Mouse (Mus musculus) midbrain, postnatal 0 days (tissue): ENCODE results near the gene Svbp. TPM values are rescaled to one million over a fixed set of nuclear protein-coding genes. Genes with fewer than 3 reads are reported as not detected.

Experiments
- ATAC-seq: fragments of 200-750 bp; cut with Nextera tagmentation; 2 replicates; pipeline ENCODE4 v1.8.0; 2017; ENCODE audit warnings: moderate number of reproducible peaks, mild to moderate bottlenecking, moderate TSS enrichment, moderate library complexity; ENCODE audit not compliant: low FRiP score
- DNase-seq: peaks from one replicate; pipeline ENCODE4 v3.0.0-alpha.2; 2015; ENCODE audit warnings: low spot score
- H3K27ac ChIP-seq: fragments of 300-500 bp; sonication (generic); 2 replicates; pipeline ENCODE4 v1.5.1; 2014; ENCODE audit warnings: low read depth, mild to moderate bottlenecking, low read length, mixed read lengths
- H3K27me3 ChIP-seq: fragments of 300-500 bp; sonication (generic); 2 replicates; pipeline ENCODE4 v1.6.1; 2014; ENCODE audit warnings: low read length, control low read depth, mixed read lengths; ENCODE audit not compliant: insufficient read depth
- H3K36me3 ChIP-seq: fragments of 300-500 bp; sonication (generic); 2 replicates; pipeline ENCODE4 v1.6.1; 2014; ENCODE audit warnings: low read length, control low read depth, mixed read lengths; ENCODE audit not compliant: insufficient read depth
- H3K4me1 ChIP-seq: fragments of 300-500 bp; sonication (generic); 2 replicates; pipeline ENCODE4 v1.6.1; 2014; ENCODE audit warnings: mild to moderate bottlenecking, control low read depth, antibody characterized with exemption, low read length, mixed read lengths; ENCODE audit not compliant: insufficient read depth
- H3K4me2 ChIP-seq: fragments of 300-500 bp; sonication (generic); 2 replicates; pipeline ENCODE4 v1.6.1; 2014; ENCODE audit warnings: low read depth, mild to moderate bottlenecking, low read length, mixed read lengths; ENCODE audit not compliant: poor library complexity, severe bottlenecking
- H3K4me3 ChIP-seq: fragments of 300-500 bp; sonication (generic); 2 replicates; pipeline ENCODE4 v1.5.1; 2014; ENCODE audit warnings: low read depth, mild to moderate bottlenecking, low read length, moderate library complexity
- H3K9ac ChIP-seq: fragments of 300-500 bp; sonication (generic); replicated peaks from 2 replicates; pipeline ENCODE4 v1.6.1; 2014; ENCODE audit warnings: mild to moderate bottlenecking, low read length, moderate library complexity, mixed read lengths; ENCODE audit not compliant: poor library complexity, severe bottlenecking
- H3K9me3 ChIP-seq: fragments of 300-500 bp; sonication (generic); 2 replicates; pipeline ENCODE4 v1.6.1; 2016; ENCODE audit warnings: low read length, control low read depth
- CTCF ChIP-seq: IDR thresholded peaks from 2 replicates; pipeline ENCODE4 v1.5.1; 2016; ENCODE audit warnings: antibody characterized with exemption, mild to moderate bottlenecking
- WGBS: fragments of 180-500 bp; shearing (Covaris S2); extraction: QIAGEN DNeasy Blood & Tissue Kit; methylation state at CpG from one replicate; pipeline ENCODE4 v1.1.7; 2014; 5-methylcytosine and 5-hydroxymethylcytosine counted together
- polyA plus RNA-seq: library from polyadenylated mRNA; unstranded; fragments of >200 nt; fragmentation: Nextera tagmentation; extraction: Ambion mirVana; gene quantifications from 2 replicates; pipeline ENCODE4 v1.2.1, GENCODE M21; 2015
- total RNA-seq: library from RNA; depleted of rRNA; stranded (reverse); fragments of >200 nt; gene quantifications from 2 replicates; pipeline ENCODE4 v1.2.3, GENCODE M21; 2014

Svbp gene
- total and polyA plus RNA-seq, 2 experiments from 2014 or later, result 66.3 to 196 TPM

DNA sequence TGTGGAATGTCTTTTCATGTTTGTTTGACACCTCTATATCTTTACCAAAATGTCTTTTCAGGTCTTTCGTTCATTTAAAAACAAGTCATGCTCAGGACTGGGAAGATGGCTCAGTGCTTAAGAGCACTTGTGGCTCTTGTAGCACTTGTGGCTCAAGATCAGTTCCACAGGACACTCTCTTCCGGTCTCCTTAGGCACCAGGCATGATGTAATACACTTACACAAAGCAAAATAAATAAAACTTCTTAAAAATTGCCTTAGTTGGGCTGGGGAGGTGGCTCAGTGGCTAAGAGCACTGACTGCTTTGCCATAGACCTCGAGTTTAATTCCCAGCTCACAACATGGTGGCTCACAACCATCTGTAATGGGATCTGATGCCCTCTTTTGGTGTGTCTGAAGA lies 33.7 kb upstream of the Svbp start:
- no peaks in the 10 kb centered on the region for H3K36me3 ChIP-seq
- no peaks in the 10 kb centered on the region for H3K9me3 ChIP-seq
- H3K4me1 ChIP-seq, result no peaks in the 10 kb centered on the region
- no peak overlapping the region for H3K9ac ChIP-seq
- no peak overlapping the region for H3K27ac ChIP-seq
- H3K4me3 ChIP-seq, result no peak overlapping the region
- no peak overlapping the region for H3K4me2 ChIP-seq
- TF ChIP-seq CTCF, result no peak
- ATAC-seq (no peak), DNase-seq (no peak)
- 78% methylated on average over 3 of the region's 3 CpGs for WGBS
- H3K27me3 ChIP-seq, result no peaks in the 10 kb centered on the region

DNA sequence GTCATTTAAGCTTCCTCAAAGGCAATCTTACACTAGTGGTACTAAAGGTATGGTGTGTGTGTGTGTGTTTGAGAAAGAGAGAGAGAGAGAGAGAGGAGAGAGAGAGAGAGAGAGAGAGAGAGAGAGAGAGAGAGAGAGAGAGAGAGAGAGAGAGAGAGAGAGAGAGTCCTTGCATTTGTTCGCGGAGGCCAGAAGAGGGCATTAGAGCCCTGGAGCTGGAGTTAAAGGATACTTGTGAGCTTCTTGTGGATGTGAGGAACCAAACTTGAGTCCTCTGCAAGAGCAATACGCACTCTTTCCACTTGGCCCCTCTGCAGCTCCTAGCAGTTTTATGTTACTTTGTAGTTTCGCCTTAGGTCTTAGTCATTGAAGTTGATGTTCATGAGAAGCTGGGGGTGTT lies 32.1 kb upstream of the Svbp start:
- TF ChIP-seq CTCF, result no peak
- DNase-seq (no peak), ATAC-seq (no peak)
- no peak overlapping the region for H3K9ac ChIP-seq
- no peaks in the 10 kb centered on the region for H3K9me3 ChIP-seq
- H3K4me2 ChIP-seq, result no peak overlapping the region
- H3K4me1 ChIP-seq, result no peaks in the 10 kb centered on the region
- 71% methylated on average over 4 of the region's 4 CpGs for WGBS
- H3K36me3 ChIP-seq, result no peaks in the 10 kb centered on the region
- H3K4me3 ChIP-seq, result no peak overlapping the region
- H3K27ac ChIP-seq, result no peak overlapping the region
- no peaks in the 10 kb centered on the region for H3K27me3 ChIP-seq

DNA sequence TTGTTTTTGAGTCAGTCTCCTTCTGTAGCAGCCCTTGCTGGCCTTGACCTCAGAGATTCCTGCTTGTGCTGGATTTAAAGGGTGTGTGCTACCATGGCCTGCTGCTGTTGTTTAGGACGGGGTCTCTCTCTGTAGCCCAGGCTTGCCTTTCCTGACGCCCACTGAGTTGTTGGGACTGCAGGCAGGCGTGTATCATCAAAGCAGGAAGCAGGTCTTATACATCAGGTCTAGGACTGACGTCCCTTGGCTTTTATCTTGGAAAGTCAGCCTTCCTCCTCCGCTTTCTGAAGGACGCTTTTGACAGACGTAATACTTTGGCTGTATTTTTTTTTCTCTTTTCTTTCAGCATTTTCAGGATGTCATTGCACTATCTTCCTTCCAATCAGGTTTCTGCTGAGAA lies 29.2 kb upstream of the Svbp start:
- Histone ChIP-seq H3K27me3 (no peaks in the 10 kb centered on the region), H3K9ac (no peak overlapping the region), H3K27ac (no peak overlapping the region), H3K4me1 (no peaks in the 10 kb centered on the region), H3K4me2 (no peak overlapping the region), H3K36me3 (no peaks in the 10 kb centered on the region), H3K4me3 (no peak overlapping the region), H3K9me3 (no peaks in the 10 kb centered on the region)
- 80% methylated on average over 7 of the region's 7 CpGs for WGBS
- no peak for ATAC-seq
- TF ChIP-seq CTCF, result no peak
- no peak for DNase-seq

DNA sequence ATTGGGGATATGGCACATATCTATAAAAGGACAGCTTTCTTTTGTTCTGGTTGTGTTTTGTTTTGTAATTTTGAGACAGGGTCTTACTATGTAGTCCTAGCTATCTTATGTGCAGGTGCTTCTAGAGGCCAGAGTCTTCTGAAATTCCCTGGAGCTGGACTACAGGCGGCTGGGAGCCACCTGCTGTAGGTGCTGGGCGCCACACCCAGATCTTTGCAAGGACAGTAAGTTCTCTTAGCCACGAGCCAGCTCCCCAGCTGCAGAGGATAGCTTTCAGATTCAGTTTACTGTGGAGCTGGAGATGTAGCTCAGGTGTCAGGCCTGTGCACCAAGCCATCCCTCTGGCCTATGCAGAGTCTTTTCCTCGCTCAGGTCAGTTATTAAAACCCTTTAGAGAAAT lies 28.0 kb upstream of the Svbp start:
- Histone ChIP-seq H3K36me3 (no peaks in the 10 kb centered on the region), H3K4me3 (no peak overlapping the region), H3K4me2 (no peak overlapping the region), H3K9ac (no peak overlapping the region), H3K27me3 (no peaks in the 10 kb centered on the region), H3K27ac (no peak overlapping the region), H3K9me3 (no peaks in the 10 kb centered on the region), H3K4me1 (no peaks in the 10 kb centered on the region)
- no peak for TF ChIP-seq CTCF
- WGBS, result 87% methylated on average over 4 of the region's 4 CpGs
- ATAC-seq (no peak), DNase-seq (no peak)

GRCm38 (mm10) chr4:119167663-119168062 lies 27.4 kb upstream of the Svbp start:
- H3K36me3 ChIP-seq, result no peaks in the 10 kb centered on the region
- no peaks in the 10 kb centered on the region; the same call in 1 of the 2 replicates for H3K4me1 ChIP-seq
- H3K9ac ChIP-seq, result no peak overlapping the region
- TF ChIP-seq CTCF, result peak; percentile 92
- ATAC-seq (0 out of 2 replicates have a peak, but pooled peaks have one; percentile 41), DNase-seq (peak; percentile 92)
- H3K27ac ChIP-seq, result no peak overlapping the region
- no peaks in the 10 kb centered on the region for H3K27me3 ChIP-seq
- H3K4me2 ChIP-seq, result no peak overlapping the region
- H3K4me3 ChIP-seq, result no peak overlapping the region
- no peaks in the 10 kb centered on the region for H3K9me3 ChIP-seq
- 2% methylated on average over 4 of the region's 4 CpGs for WGBS

GRCm38 (mm10) chr4:119172919-119173650 lies 22.0 kb upstream of the Svbp start:
- H3K4me1 ChIP-seq, result no peaks in the 10 kb centered on the region; the same call in 1 of the 2 replicates
- WGBS, result 38% methylated on average over 18 of the region's 18 CpGs
- DNase-seq (no peak), ATAC-seq (no peak)
- peak overlapping the region; percentile 76 for H3K9ac ChIP-seq
- H3K27me3 ChIP-seq, result no peaks in the 10 kb centered on the region
- H3K36me3 ChIP-seq, result no peaks in the 10 kb centered on the region
- TF ChIP-seq CTCF, result no peak
- peak overlapping the region; percentile 58; the same call in 1 of the 2 replicates for H3K27ac ChIP-seq
- H3K4me2 ChIP-seq, result peak overlapping the region; percentile 60
- peak overlapping the region; percentile 76 for H3K4me3 ChIP-seq
- H3K9me3 ChIP-seq, result no peaks in the 10 kb centered on the region
